Mouse (Mus musculus) liver, embryonic 14.5 days (tissue): ENCODE results near the gene Atf7ip.

Source experiments
- CTCF ChIP-seq: IDR thresholded peaks from 2 replicates; pipeline ENCODE4 v1.5.1; 2016; ENCODE audit warnings: antibody characterized with exemption, low read depth, control low read depth
- EP300 ChIP-seq: IDR thresholded peaks from 2 replicates; pipeline ENCODE4 v1.6.1; 2016; ENCODE audit warnings: antibody characterized with exemption, low read depth

DNA sequence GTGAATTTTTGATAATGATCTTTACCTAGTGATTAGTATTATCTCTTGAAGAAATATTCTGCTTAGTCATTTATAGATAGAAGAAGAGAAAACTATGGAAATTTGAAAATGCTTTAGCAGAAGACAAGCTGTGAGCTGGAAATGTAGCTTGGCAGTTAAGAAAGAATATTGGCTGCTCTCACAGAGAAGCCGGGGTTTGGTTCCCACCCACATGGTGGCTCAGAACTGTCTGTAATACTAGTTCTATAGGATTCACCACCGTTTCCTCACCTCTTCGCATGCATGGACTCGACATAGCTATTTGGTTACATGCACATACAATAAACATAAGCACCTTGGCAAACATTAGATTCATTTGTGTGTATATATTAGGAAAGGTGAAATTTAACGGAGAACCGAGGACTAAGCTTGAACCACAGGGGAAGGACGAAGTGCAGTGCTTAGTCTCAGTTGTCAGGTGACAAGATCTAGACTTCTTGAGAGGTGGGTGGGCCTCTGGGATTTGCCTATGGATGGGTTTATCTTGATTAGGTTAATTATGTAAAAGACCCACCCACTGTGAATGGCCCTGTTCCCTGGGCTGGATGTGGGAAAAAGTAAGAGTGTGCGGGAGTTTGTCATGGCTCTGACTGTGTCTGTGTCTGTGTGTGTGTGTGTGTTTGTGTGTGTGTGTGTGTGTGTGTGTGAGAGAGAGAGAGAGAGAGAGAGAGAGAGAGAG, 52.5 kb downstream of the Atf7ip start:
- TF ChIP-seq CTCF (no peak), EP300 (no peak)
